Mouse (Mus musculus) C2C12 (cell line): Measurements from ENCODE around the gene Eif2s3x.

ENCODE experiments used
- CTCF ChIP-seq: IDR thresholded peaks from one replicate; pipeline ENCODE4 v1.5.1; 2011; ENCODE audit not compliant: control insufficient read depth, insufficient read depth, insufficient read length
- MAX ChIP-seq: IDR thresholded peaks from one replicate; pipeline ENCODE4 v1.6.1; 2011; ENCODE audit warnings: mild to moderate bottlenecking, control low read depth
- MYOG ChIP-seq: IDR thresholded peaks from one replicate; pipeline ENCODE4 v1.6.1; 2011; ENCODE audit not compliant: control insufficient read depth, insufficient read length; ENCODE audit errors: extremely low read depth
- USF1 ChIP-seq: IDR thresholded peaks from one replicate; pipeline ENCODE4 v1.6.1; 2011; ENCODE audit warnings: low read depth, mild to moderate bottlenecking, control low read depth, moderate library complexity

DNA sequence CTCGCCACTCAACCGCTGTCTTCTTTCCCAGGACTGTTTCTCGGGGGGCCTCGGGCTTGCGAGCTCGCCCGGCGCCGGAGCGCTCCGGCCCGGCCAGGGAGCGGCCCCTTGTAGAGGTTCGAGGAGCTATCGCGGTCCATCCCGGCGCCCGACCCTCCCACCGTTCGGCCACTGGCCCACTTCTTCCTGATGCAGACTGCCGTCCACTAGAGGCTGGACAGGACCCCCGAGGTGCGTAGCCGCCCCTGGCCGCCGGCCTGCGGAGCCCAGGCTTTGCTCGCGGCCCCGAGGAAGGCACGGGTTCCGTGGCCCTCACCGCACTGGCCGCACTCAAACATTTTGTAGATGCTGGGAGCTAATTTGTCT lies 22.5 kb upstream of the Eif2s3x start:
- no peak for TF ChIP-seq USF1
- no peak for TF ChIP-seq CTCF
- no peak for TF ChIP-seq MAX
- TF ChIP-seq MYOG: no peak
